Mouse (Mus musculus) embryonic fibroblast, embryonic 13.5 days (primary cell): ENCODE measurements around the gene Eif3f. TPM values are rescaled to one million over a fixed set of nuclear protein-coding genes. Genes with fewer than 3 reads are reported as not detected.

Experiments
- H3K27ac ChIP-seq: 2 replicates; pipeline ENCODE4 v1.5.1; 2012; ENCODE audit warnings: low read length, control low read depth, inconsistent platforms; ENCODE audit not compliant: insufficient read depth
- H3K4me1 ChIP-seq: 2 replicates; pipeline ENCODE4 v1.6.1; 2011; ENCODE audit warnings: low read length; ENCODE audit not compliant: control insufficient read depth, insufficient read depth
- H3K4me3 ChIP-seq: 2 replicates; pipeline ENCODE4 v1.5.1; 2011; ENCODE audit warnings: mild to moderate bottlenecking, control low read depth, low read length; ENCODE audit not compliant: insufficient read depth
- CTCF ChIP-seq: IDR thresholded peaks from 2 replicates; pipeline ENCODE4 v1.5.1; 2011; ENCODE audit warnings: mild to moderate bottlenecking, control low read depth, low read length, moderate library complexity, borderline replicate concordance; ENCODE audit not compliant: insufficient read depth
- POLR2A ChIP-seq: IDR thresholded peaks from 2 replicates; pipeline ENCODE4 v1.6.1; 2011; ENCODE audit warnings: low read depth, mild to moderate bottlenecking, control low read depth, low read length, moderate library complexity
- polyA plus RNA-seq: library from polyadenylated mRNA; stranded (reverse); fragments of >200 nt; gene quantifications from 2 replicates; pipeline ENCODE4 v1.2.4, GENCODE M21; 2011; ENCODE audit warnings: low read depth; ENCODE audit not compliant: missing spikeins, insufficient read length

The Eif3f gene
- polyA plus RNA-seq, 1 experiment: 204 TPM

DNA sequence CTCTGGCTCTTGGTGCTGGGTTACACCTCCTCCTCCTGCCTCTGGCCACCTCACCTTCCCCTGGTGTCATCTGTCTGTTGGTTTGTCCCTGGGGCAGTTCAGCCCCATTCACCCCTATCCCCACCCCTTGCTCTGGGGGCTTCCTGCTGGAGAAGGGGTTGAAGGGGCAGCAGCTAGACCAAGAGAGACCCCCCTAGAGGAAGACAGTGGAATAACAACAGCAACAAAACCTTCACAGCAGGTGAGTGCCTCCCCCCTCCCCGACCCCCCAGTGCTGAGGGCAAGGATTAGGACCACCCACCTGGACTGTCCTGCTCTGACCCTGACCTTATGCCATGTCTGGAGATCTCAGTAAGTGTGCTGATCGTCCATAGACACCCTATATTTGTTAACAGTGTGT is 31.8 kb downstream of the Eif3f start:
- no peak overlapping the region for H3K27ac ChIP-seq
- no peak for TF ChIP-seq CTCF
- no peak for TF ChIP-seq POLR2A
- H3K4me3 ChIP-seq: no peak overlapping the region
- H3K4me1 ChIP-seq: no peaks in the 10 kb centered on the region

DNA sequence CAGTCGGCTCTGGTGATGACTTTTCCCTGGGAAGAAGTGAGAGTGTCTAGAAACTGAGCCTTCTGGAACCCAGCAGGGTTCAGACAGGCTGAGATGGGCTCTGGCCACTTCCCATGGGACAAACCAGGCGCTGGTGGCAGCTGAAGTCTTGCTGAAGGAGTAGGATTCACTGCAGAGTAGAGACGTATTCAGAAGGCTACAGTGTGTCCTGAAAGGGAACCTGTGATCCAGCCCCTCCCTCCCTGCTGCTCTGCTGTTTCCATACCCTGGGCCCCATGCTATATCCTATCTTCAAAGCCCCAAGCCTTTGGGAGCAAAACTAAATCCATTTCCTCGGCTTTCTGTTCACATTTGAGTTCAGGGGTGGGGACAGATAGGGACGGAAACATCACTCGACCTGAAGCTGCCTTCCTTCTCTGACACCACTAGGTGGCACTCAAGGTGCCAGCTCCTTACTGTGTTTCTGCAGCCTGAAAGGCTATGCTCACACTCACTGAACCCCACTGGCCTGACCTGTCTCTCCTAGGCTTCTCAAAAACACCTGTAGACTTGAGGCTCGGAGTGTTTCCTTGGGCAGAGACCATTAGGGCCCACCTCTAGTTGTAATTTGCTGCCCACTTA is 32.6 kb downstream of the Eif3f start:
- no peak overlapping the region for H3K4me3 ChIP-seq
- TF ChIP-seq CTCF (peak; percentile 90), POLR2A (no peak)
- no peaks in the 10 kb centered on the region for H3K4me1 ChIP-seq
- H3K27ac ChIP-seq: no peak overlapping the region

DNA sequence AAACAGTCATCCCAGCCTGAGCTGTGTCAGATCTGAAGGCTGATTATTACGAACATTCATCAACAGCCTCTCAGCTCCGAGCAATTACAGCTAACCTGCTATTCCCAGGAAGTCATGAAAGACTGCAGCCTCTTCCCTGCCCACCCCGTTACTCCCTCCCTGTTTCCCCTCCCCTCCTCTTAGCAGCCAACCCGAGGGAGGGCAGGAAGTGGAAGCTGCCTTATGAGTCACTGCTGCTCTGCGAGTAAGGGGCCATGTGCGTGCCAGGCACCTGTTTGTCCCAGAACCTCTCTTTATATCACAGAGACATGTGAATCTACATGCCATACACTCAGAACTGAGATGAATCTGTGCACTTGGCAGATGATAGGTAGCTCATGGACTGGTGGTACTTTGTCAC is 34.0 kb downstream of the Eif3f start:
- TF ChIP-seq POLR2A (no peak), CTCF (no peak)
- Histone ChIP-seq H3K4me3 (no peak overlapping the region), H3K4me1 (no peaks in the 10 kb centered on the region), H3K27ac (no peak overlapping the region)

DNA sequence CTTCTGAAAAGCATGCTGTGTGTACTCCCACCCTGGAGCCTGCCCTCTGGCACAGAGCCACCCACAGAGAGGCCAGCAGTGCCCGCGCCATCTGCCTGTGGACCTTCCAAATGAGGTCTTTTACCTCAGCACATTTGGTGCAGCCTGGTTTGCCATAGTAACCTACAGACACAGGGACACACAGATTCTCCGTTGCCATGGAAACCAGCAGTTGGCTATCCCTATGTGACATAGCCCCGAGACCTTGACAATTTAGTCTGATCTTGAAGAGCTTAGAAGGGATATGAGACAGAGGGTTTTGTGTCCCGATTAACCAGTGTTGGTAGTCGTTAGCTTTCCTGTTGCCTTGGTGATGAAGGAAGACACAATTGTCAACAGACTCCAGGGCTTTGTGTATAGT is 38.1 kb downstream of the Eif3f start:
- no peaks in the 10 kb centered on the region for H3K4me1 ChIP-seq
- H3K4me3 ChIP-seq: no peak overlapping the region
- no peak for TF ChIP-seq CTCF
- TF ChIP-seq POLR2A: no peak
- H3K27ac ChIP-seq: no peak overlapping the region

DNA sequence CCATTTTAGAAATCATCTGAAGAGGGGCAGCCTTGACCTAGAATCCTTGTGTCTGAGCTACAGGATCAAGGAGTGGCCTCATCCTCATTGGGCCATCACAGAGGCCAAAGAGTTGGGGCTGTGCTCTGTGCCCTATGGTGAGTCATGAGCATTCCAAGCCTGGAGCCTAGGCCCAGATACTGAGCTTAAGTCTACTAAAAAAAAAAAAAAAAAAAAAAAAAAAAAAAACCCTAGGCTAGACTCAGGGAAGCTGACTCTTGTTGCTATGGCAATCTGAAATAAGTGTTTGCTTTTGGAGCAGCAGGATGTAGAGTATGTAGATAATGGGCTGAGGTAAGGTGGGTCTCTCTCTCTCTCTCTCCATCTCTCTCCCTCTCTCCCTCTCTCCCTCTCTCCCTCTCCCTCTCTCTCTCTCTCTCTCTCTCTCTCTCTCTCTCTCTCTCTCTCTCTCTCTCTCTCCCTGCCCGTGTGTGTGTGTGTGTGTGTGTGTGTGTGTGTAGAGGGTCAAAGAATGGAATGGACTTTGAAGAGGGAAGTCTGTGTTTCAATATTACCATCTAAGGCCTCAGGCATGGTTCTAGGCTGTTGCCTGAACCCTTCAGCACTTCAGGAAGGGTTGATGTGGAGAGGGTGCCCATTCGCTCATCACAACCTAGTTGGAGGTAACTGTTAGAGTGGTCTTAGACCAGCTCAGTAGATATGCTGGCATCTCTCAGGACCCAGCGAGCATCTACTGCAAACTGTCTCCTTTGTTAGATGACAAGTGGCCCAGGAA is 51.9 kb downstream of the Eif3f start:
- TF ChIP-seq POLR2A (no peak), CTCF (no peak)
- Histone ChIP-seq H3K27ac (no peak overlapping the region), H3K4me3 (no peak overlapping the region), H3K4me1 (no peaks in the 10 kb centered on the region)

DNA sequence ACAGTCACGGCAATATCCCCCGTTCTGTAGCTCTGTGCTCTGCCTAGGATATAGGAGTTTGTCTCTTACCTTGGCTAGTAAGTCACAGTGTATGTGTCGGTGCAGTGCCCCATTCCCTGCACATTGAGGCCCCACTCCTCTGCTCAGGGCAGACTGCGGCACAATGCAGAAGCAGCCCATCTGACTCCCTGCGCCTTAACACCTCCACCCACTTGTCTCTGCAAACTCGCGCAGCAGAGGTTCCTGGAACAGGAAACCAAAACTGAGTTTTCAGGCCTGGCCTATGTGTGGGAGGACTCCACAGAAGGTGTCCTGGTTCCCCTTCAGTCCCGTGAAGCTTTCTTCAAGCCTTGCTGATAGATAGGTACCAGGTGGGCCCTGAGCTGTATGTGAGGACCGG is 57.0 kb downstream of the Eif3f start:
- peaks cover 6% of the 10 kb centered on the region; the same call in 1 of the 2 replicates for H3K4me1 ChIP-seq
- TF ChIP-seq CTCF (no peak), POLR2A (no peak)

More for the DNA sequence above, 57.0 kb downstream of the Eif3f start:
- Histone ChIP-seq H3K27ac (no peak overlapping the region), H3K4me3 (no peak overlapping the region)

Other genes with a start within 250 kb of the Eif3f start
- not detected in 2 replicates for gene Olfr512, start 221.1 kb upstream of the Eif3f start, polyA plus RNA-seq
- gene Olfr513, start 183.4 kb upstream of the Eif3f start, polyA plus RNA-seq: not detected in 2 replicates
- gene Olfr514, start 108.4 kb upstream of the Eif3f start, polyA plus RNA-seq: not detected in 2 replicates
- not detected in 2 replicates for gene Olfr516, start 83.9 kb upstream of the Eif3f start, polyA plus RNA-seq
- not detected in 2 replicates for gene Olfr517, start 62.0 kb upstream of the Eif3f start, polyA plus RNA-seq
- gene Olfr518, start 49.4 kb upstream of the Eif3f start, polyA plus RNA-seq: not detected in 2 replicates
- not detected in 2 replicates for gene Olfr519, start 40.0 kb upstream of the Eif3f start, polyA plus RNA-seq
- gene Nlrp10, start 4.2 kb upstream of the Eif3f start, polyA plus RNA-seq: 0.16 TPM in 1 of 2 replicates, not detected in the other
- 0.49 TPM in 1 of 2 replicates, not detected in the other for gene Tub, start 15.9 kb downstream of the Eif3f start, polyA plus RNA-seq
- 0.93 and 1.0 TPM in 2 replicates for gene Ric3, start 148.9 kb downstream of the Eif3f start, polyA plus RNA-seq
- gene Lmo1, start 240.8 kb downstream of the Eif3f start, polyA plus RNA-seq: 2.4 and 5.3 TPM in 2 replicates